In genomic region chr14:30184013-30184412, GRCm38 (mm10) we compare ENCODE assay signal across 18 mouse cellular contexts.
DNase-seq lines count a peak whose midpoint lies in the region; ATAC-seq and TF ChIP-seq lines count a peak whose summit lies in the region.
"Had no signal": no experiment of that assay in that cellular context is flagged by ENCODE, and none has a peak within 500 bp of the region (broad histone marks: within the 10 kb centered on the region; RNA-seq: fewer than 3 reads in every experiment).

No protein-coding gene starts in this region.

- H3K9ac ChIP-seq in CH12.LX (ENCODE audit: insufficient read depth, low read depth) = no peak overlapping the region
- no peak overlapping the region for H3K9ac ChIP-seq in midbrain, postnatal 0 days (replicated peaks; ENCODE audit: low read length, poor library complexity, severe bottlenecking)
- H3K9ac ChIP-seq: embryonic facial prominence, embryonic 12.5 days; forebrain, embryonic 12.5 days; heart, embryonic 13.5 days; hindbrain, embryonic 15.5 days had no signal

- dilution Hi-C loops in CH12.LX (cut with MboI; ENCODE audit: extremely low pct_ligation_motif_present, extremely low pct_unique_long_range_greater_than_20kb, low sequenced_read_pairs) = no loop called here

- TF ChIP-seq CTCF in thymus, adult 2 months (IDR thresholded peaks at IDR 0.05; ENCODE audit: borderline replicate concordance, control insufficient read depth, extremely low read depth, insufficient read depth, low read length, poor library complexity) = no peak
- no peak for TF ChIP-seq CTCF in CH12.LX (conservative IDR thresholded peaks at IDR 0.05 in 1 of 2, IDR thresholded peaks at IDR 0.05 in 1 of 2; ENCODE audit: low read depth in 2 of 2, low read length in 2 of 2)
- TF ChIP-seq CTCF in small intestine, adult 2 months (IDR thresholded peaks at IDR 0.05; ENCODE audit: extremely low read depth, insufficient read length, insufficient replicate concordance, low read depth, low read length) = no peak
- no peak for TF ChIP-seq CTCF in gastrocnemius, adult 2 months (IDR thresholded peaks at IDR 0.05)
- no peak for TF ChIP-seq CTCF in midbrain, postnatal 0 days (IDR thresholded peaks at IDR 0.05)

- H3K79me2 ChIP-seq in CH12.LX (replicated peaks; ENCODE audit: control insufficient read depth, extremely low read depth, insufficient read depth, poor library complexity, severe bottlenecking) = no peaks in the 10 kb centered on the region

- no peak for DNase-seq in thymus, adult 2 months
- no peak for DNase-seq in thymus, postnatal 36 days
- DNase-seq in CH12.LX (ENCODE audit: extremely low read depth) = no peak
- no peak for DNase-seq in gastrocnemius, adult 2 months
- no peak for DNase-seq in midbrain, postnatal 0 days (ENCODE audit: low spot score)
- DNase-seq: adrenal gland, adult 2 months; adrenal gland, postnatal 25 days; cerebellum, adult 8-10 months; cerebellum, postnatal 14 days; embryo, embryonic 11 days; gastrocnemius, postnatal 36 days; heart, postnatal 36 days had no signal

- in situ Hi-C loops in CH12.LX (cut with MboI; ENCODE audit: low pct_ligation_motif_present, low pct_unique_long_range_greater_than_20kb, low sequenced_read_pairs) = no loop called here

- peak; percentile 20; the same call in 1 of the 2 replicates for TF ChIP-seq EP300 in CH12.LX (IDR thresholded peaks at IDR 0.05; ENCODE audit: low read length)

- WGBS in thymus, adult 2 months = 92% methylated on average over 5 of the region's 5 CpGs
- WGBS in small intestine, adult 2 months = 77% methylated on average over 5 of the region's 5 CpGs
- 79% methylated on average over 5 of the region's 5 CpGs for WGBS in midbrain, postnatal 0 days

- H3K4me3 ChIP-seq in thymus, adult 2 months (ENCODE audit: control insufficient read depth, insufficient read depth, low read length) = no peak overlapping the region
- H3K4me3 ChIP-seq in CH12.LX (replicated peaks in 1 of 3; ENCODE audit: low read depth in 2 of 3, low read length in 2 of 3, poor library complexity in 1 of 3) = no peak overlapping the region
- no peak overlapping the region for H3K4me3 ChIP-seq in small intestine, adult 2 months (ENCODE audit: low read depth, low read length)
- no peak overlapping the region for H3K4me3 ChIP-seq in gastrocnemius, adult 2 months
- H3K4me3 ChIP-seq in midbrain, postnatal 0 days (ENCODE audit: low read depth, low read length) = no peak overlapping the region
- H3K4me3 ChIP-seq: embryonic facial prominence, embryonic 12.5 days; forebrain, embryonic 12.5 days; heart, embryonic 13.5 days; hindbrain, embryonic 15.5 days had no signal

- TF ChIP-seq RAD21 in CH12.LX (IDR thresholded peaks at IDR 0.05; ENCODE audit: low read depth, low read length) = no peak

- no peaks in the 10 kb centered on the region for H3K36me3 ChIP-seq in thymus, adult 2 months (ENCODE audit: control insufficient read depth, insufficient read depth, low read length)
- H3K36me3 ChIP-seq in CH12.LX (replicated peaks in 1 of 2; ENCODE audit: control insufficient read depth in 1 of 2, insufficient read depth in 1 of 2, low read length in 1 of 2) = no peaks in the 10 kb centered on the region
- H3K36me3 ChIP-seq in small intestine, adult 2 months (ENCODE audit: control insufficient read depth, insufficient read depth, low read length) = no peaks in the 10 kb centered on the region
- no peaks in the 10 kb centered on the region for H3K36me3 ChIP-seq in midbrain, postnatal 0 days (ENCODE audit: insufficient read depth, low read length)
- H3K36me3 ChIP-seq: embryonic facial prominence, embryonic 12.5 days; forebrain, embryonic 12.5 days; heart, embryonic 13.5 days; hindbrain, embryonic 15.5 days had no signal

- H3K27me3 ChIP-seq in thymus, adult 2 months (ENCODE audit: control insufficient read depth, insufficient read depth, low read length) = no peaks in the 10 kb centered on the region
- no peaks in the 10 kb centered on the region for H3K27me3 ChIP-seq in CH12.LX (replicated peaks)
- H3K27me3 ChIP-seq in small intestine, adult 2 months (ENCODE audit: control insufficient read depth, insufficient read depth, low read length) = no peaks in the 10 kb centered on the region
- H3K27me3 ChIP-seq in midbrain, postnatal 0 days (ENCODE audit: insufficient read depth, low read length) = no peaks in the 10 kb centered on the region
- H3K27me3 ChIP-seq: forebrain, embryonic 12.5 days; heart, embryonic 13.5 days; hindbrain, embryonic 15.5 days had no signal

- H3K9me3 ChIP-seq in CH12.LX (replicated peaks; ENCODE audit: low read length) = no peaks in the 10 kb centered on the region
- no peaks in the 10 kb centered on the region for H3K9me3 ChIP-seq in midbrain, postnatal 0 days (ENCODE audit: low read length)
- H3K9me3 ChIP-seq: embryonic facial prominence, embryonic 12.5 days; forebrain, embryonic 12.5 days; heart, embryonic 13.5 days; hindbrain, embryonic 15.5 days had no signal

- peak overlapping the region; percentile 91 for H3K4me2 ChIP-seq in CH12.LX (ENCODE audit: insufficient read depth, low read depth, poor library complexity, severe bottlenecking)
- no peak overlapping the region for H3K4me2 ChIP-seq in midbrain, postnatal 0 days (ENCODE audit: low read depth, low read length, poor library complexity, severe bottlenecking)
- H3K4me2 ChIP-seq: embryonic facial prominence, embryonic 12.5 days; forebrain, embryonic 12.5 days; heart, embryonic 13.5 days; hindbrain, embryonic 15.5 days had no signal

- intact Hi-C loops in gastrocnemius, adult 2 months (cut with DNase I) = no loop called here

- no peak for ATAC-seq in midbrain, postnatal 0 days (ENCODE audit: low FRiP score)
- ATAC-seq: forebrain, embryonic 16.5 days had no signal

- TF ChIP-seq POLR2A in thymus, adult 2 months (IDR thresholded peaks at IDR 0.05; ENCODE audit: control insufficient read depth, extremely low read depth, insufficient read depth, low read length, poor library complexity) = no peak
- TF ChIP-seq POLR2A in CH12.LX (IDR thresholded peaks at IDR 0.05; ENCODE audit: low read depth, low read length) = no peak
- TF ChIP-seq POLR2A in small intestine, adult 2 months (IDR thresholded peaks at IDR 0.05; ENCODE audit: low read depth, low read length) = no peak

- peak overlapping the region; percentile 62; the same call in 1 of the 2 replicates for H3K27ac ChIP-seq in thymus, adult 2 months (ENCODE audit: control insufficient read depth, insufficient read depth, low read length)
- H3K27ac ChIP-seq in CH12.LX (ENCODE audit: insufficient read depth, low read depth) = peak overlapping the region; percentile 59
- H3K27ac ChIP-seq in small intestine, adult 2 months (ENCODE audit: insufficient read depth, low read depth, low read length) = peak overlapping the region; percentile 74
- H3K27ac ChIP-seq in gastrocnemius, adult 2 months = no peak overlapping the region
- H3K27ac ChIP-seq in midbrain, postnatal 0 days (ENCODE audit: low read depth, low read length) = no peak overlapping the region
- H3K27ac ChIP-seq: forebrain, embryonic 12.5 days; heart, embryonic 13.5 days; hindbrain, embryonic 15.5 days had no signal

- H3K4me1 ChIP-seq in thymus, adult 2 months (replicated peaks; ENCODE audit: control insufficient read depth, insufficient read depth, low read length) = peaks cover 19% of the 10 kb centered on the region
- peaks cover 16 to 42% of the 10 kb centered on the region in 2 experiments for H3K4me1 ChIP-seq in CH12.LX (ENCODE audit: control insufficient read depth in 1 of 2, insufficient read depth in 2 of 2)
- H3K4me1 ChIP-seq in small intestine, adult 2 months (ENCODE audit: control insufficient read depth, insufficient read depth, insufficient read length, low read length) = 0 out of 2 replicates have a peak, but pooled peaks cover 2% of the 10 kb centered on the region
- H3K4me1 ChIP-seq in midbrain, postnatal 0 days (ENCODE audit: insufficient read depth, low read length) = no peaks in the 10 kb centered on the region
- H3K4me1 ChIP-seq: forebrain, embryonic 12.5 days; heart, embryonic 13.5 days; hindbrain, embryonic 15.5 days had no signal

TF ChIP-seq in CH12.LX, 34 proteins besides CTCF, POLR2A, EP300 and RAD21:
- TF ChIP-seq ZC3H11A (IDR thresholded peaks at IDR 0.05; ENCODE audit: low read depth, low read length) (no peak), MEF2A (IDR thresholded peaks at IDR 0.05; ENCODE audit: borderline replicate concordance, low read depth, low read length) (peak; percentile 58; the same call in 1 of the 2 replicates), E2F4 (IDR thresholded peaks at IDR 0.05; ENCODE audit: insufficient replicate concordance, low read depth, low read length) (peak; percentile 82; the same call in 1 of the 2 replicates)

Comparison
In these comparisons a context has a peak if more than half of its experiments do, and no peak if none do; other contexts are left out.
1. H3K27ac ChIP-seq: peak in thymus, adult 2 months (single experiment), CH12.LX (single experiment) and small intestine, adult 2 months (single experiment); none in gastrocnemius, adult 2 months (single experiment) and midbrain, postnatal 0 days (single experiment).